Mouse (Mus musculus): ENCODE measurements around the gene Med22. TPM values are rescaled to one million over a fixed set of nuclear protein-coding genes. Genes with fewer than 3 reads are reported as not detected.

Gene Med22
- polyA plus RNA-seq, 1 experiment from 2014 or later = 47.1 TPM

DNA sequence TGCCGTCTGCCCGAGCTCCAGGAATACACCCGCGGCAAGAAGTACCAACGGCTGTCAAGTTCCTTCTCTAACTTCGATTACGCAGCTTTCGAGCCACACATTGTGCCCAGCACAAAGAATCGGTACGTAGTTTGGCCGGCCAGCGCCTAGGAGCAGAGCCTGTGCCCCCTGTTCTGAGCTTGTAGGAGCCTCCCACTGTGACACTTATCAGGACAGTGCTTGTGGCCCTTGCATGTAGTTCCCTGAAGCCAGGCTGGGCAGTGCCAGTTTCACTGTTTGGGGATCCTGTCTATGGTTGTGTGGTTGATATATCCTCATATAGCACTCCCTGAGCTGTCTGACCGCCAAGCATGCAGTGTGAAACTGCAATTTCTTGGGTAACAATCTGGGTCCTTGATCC, 6.3 kb upstream of the Med22 start:
- in situ Hi-C loops (cut with MboI; ENCODE audit: low pct_unique_long_range_greater_than_20kb) = loop anchor here (25.0 kb wide), 1 partner anchor 479 kb away; the partner anchor contains the start of gene Sec16a
- no peak for ATAC-seq
- ChIA-PET CTCF (interaction anchor here (1.4 to 2.5 kb wide), 2 partner anchors 13 to 14 kb away, joined by 3 to 10 read pairs; partner anchors contain the start of gene Surf6), POLR2A (interaction anchor here (3.3 kb wide), 1 partner anchor 10 kb away, joined by 17 read pairs; no protein-coding TSS in a partner anchor)
- H3K27me3 ChIP-seq = no peaks in the 10 kb centered on the region
- no peak for DNase-seq (ENCODE audit: low read depth, low spot score)
- no peak for TF ChIP-seq CTCF (IDR thresholded peaks at IDR 0.05)

DNA sequence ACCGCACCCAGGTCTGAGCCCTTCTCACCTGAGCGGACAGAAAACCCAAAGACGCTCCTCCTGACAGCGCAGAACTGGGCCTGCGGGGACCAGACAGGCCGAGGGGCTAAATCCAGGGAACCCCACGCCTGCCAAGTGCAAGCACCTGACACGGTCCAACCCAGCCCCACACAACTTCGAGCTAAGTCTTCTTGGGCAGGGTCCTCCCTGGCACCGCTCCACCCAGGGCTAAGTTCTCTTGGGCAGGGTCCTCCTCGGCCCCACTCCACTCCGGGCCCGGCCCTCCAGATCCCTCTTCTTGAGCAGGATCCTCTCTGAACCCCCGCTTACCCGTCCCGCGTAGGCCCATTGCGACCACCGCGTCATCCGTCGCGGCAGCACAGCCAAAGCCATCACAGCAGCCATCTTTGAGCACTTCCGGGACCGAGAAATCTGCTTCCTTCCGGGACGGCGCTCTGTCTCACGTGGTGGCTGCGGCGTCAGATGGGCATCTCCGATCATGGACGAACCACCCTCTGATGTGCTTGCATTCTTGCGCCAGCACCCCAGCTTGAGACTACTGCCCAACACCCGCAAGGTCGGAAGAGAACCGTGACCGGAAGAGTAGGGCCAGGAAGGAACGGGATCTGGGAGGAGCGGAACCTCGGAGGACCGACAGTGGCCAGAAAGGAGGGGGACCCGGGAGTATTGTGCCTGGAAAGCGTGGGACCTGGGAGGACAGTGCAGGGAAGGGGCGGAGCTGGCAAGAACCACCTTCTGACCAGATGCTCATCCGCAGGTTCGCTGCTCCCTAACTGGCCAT, 5.7 kb upstream of the Med22 start, which contains the start of the genes Surf2 and Surf1:
Gene Surf2, plus strand, starts transcription at position 441 of the 802 bp plus-strand sequence.
Gene Surf1, minus strand, starts transcription at position 604 of the 802 bp plus-strand sequence.
- ATAC-seq (peak; percentile 55), DNase-seq (ENCODE audit: low read depth, low spot score) (no peak)
- in situ Hi-C loops (cut with MboI; ENCODE audit: low pct_unique_long_range_greater_than_20kb) = loop anchor here (25.0 kb wide), 1 partner anchor 479 kb away; the partner anchor contains the start of gene Sec16a
- ChIA-PET POLR2A (interaction anchor here (1.1 to 3.3 kb wide), 2 partner anchors 10 to 16 kb away, joined by 4 to 17 read pairs; no protein-coding TSS in a partner anchor), CTCF (interaction anchor here (1.4 to 2.5 kb wide), 2 partner anchors 13 to 14 kb away, joined by 3 to 10 read pairs; partner anchors contain the start of gene Surf6)
- TF ChIP-seq CTCF (IDR thresholded peaks at IDR 0.05) = no peak
- no peaks in the 10 kb centered on the region for H3K27me3 ChIP-seq

DNA sequence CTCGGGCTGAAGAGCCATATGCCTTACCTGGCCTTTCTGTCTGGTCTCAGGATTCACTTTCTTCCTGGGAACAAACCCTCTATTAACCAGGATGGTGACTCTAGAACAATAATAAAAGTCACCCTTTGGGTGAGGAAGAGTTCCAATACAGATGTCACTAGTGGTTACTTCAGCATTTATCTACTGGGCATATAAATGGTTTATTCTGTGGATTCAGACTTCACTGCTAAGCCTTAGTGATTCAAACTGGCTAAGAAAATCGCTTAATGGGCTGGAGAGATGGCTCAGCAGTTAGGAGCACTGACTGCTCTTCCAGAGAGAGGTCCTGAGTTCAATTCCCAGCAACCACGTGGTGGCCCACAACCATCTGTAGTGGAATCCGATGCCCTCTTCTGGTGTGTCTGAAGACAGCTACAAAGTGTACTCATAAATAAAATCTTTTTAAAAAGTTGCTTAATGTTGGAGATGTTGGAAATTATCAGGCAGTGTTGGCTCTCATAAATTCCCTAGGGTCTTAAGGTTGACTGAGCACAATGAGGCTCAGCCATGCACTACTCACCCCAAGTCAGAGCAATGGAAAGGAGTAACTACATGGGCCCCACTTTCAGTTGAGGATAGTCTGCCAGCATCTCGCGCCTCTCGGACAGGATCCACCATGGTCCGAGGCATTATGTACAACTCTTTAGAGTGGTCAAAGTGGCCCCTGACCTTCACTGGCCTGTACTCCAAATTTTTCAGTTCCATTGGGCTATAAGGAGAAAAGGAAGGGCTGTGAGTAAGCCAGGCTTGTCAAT, 3.9 kb upstream of the Med22 start:
- DNase-seq (ENCODE audit: low read depth, low spot score) = no peak
- in situ Hi-C loops (cut with MboI; ENCODE audit: low pct_unique_long_range_greater_than_20kb) = loop anchor here (25.0 kb wide), 1 partner anchor 477 kb away; the partner anchor contains the start of gene Sec16a
- no peak for TF ChIP-seq CTCF (IDR thresholded peaks at IDR 0.05)
- ChIA-PET POLR2A (no interaction called here), CTCF (no interaction called here)
- H3K27me3 ChIP-seq = no peaks in the 10 kb centered on the region
- no peak for ATAC-seq

DNA sequence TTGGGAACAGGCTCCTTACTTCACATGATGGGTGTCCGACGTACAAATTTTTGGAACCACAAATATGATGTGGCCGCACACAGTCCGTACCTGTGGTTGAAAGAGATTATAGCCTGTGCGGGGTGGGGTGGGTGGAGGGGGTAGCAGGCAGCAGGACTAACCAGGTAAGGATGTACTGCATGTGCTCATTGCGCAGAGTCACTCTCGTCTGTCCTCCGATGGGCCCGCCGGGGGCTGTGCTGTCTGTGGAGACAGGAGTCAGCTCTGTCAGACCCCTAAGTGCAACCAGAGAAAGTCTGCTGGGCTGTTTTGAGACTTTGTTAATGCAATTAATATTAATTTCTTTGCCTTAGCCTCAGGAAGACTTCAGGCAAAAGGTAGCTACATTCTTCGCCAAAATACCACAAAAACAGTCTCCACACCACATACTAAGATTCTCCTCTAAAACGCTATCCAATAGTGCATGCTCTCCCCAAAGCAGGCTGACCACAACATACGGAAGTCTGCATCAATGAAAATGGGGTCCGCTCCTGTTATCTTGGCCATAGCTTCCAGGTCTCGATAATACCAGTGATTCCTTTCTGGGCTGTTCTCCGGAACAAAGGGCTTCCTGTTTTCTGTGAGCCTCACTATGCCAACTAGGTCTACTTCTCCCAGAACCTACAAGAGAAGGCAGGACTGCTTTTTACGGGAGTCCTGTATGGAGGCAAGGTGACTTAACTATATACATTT, 3.1 kb upstream of the Med22 start:
- DNase-seq (ENCODE audit: low read depth, low spot score) (no peak), ATAC-seq (no peak)
- TF ChIP-seq CTCF (IDR thresholded peaks at IDR 0.05) = no peak
- ChIA-PET POLR2A (interaction anchor here (0.6 kb wide), 1 partner anchor 150 kb away, joined by 3 read pairs; no protein-coding TSS in a partner anchor), CTCF (interaction anchor here (1.1 to 2.0 kb wide), 2 partner anchors 17 to 267 kb away, joined by 3 to 7 read pairs; no protein-coding TSS in a partner anchor)
- in situ Hi-C loops (cut with MboI; ENCODE audit: low pct_unique_long_range_greater_than_20kb) = loop anchor here (25.0 kb wide), 1 partner anchor 476 kb away; the partner anchor contains the start of gene Sec16a
- no peaks in the 10 kb centered on the region for H3K27me3 ChIP-seq

DNA sequence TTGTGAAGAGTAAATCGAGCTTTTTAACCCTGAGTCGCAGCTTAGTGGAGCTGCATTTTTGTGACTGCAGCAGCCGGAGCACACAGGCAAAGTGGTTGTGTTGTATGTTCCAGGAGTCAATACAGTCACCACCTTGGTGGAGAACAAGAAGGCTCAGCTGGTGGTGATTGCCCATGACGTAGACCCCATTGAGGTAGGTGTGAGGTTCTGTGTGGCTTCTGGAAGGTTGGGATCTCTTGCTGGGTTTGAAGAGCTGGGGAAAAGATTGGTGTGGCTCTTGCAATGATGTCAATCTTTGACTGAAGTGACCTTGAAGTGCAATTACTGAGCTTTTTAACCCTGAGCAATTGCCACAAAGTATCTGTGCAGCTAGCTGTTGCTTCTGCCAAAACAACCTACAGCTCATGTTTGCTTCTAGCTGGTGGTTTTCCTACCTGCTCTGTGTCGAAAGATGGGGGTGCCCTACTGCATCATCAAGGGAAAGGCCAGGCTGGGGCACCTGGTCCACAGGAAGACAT, 1.8 kb upstream of the Med22 start:
- no peak for ATAC-seq
- DNase-seq (ENCODE audit: low read depth, low spot score) = no peak
- H3K27me3 ChIP-seq = no peaks in the 10 kb centered on the region
- ChIA-PET CTCF (interaction anchor here (1.1 to 2.0 kb wide), 3 partner anchors 10 to 105 kb away, joined by 3 to 7 read pairs (median 4); no protein-coding TSS in a partner anchor), POLR2A (interaction anchor here (1.0 to 2.0 kb wide), 2 partner anchors 9 to 10 kb away, joined by 3 to 10 read pairs; partner anchors contain the start of gene Surf6)
- in situ Hi-C loops (cut with MboI; ENCODE audit: low pct_unique_long_range_greater_than_20kb) = loop anchor here (25.0 kb wide), 1 partner anchor 475 kb away; the partner anchor contains the start of gene Sec16a
- no peak for TF ChIP-seq CTCF (IDR thresholded peaks at IDR 0.05)

DNA sequence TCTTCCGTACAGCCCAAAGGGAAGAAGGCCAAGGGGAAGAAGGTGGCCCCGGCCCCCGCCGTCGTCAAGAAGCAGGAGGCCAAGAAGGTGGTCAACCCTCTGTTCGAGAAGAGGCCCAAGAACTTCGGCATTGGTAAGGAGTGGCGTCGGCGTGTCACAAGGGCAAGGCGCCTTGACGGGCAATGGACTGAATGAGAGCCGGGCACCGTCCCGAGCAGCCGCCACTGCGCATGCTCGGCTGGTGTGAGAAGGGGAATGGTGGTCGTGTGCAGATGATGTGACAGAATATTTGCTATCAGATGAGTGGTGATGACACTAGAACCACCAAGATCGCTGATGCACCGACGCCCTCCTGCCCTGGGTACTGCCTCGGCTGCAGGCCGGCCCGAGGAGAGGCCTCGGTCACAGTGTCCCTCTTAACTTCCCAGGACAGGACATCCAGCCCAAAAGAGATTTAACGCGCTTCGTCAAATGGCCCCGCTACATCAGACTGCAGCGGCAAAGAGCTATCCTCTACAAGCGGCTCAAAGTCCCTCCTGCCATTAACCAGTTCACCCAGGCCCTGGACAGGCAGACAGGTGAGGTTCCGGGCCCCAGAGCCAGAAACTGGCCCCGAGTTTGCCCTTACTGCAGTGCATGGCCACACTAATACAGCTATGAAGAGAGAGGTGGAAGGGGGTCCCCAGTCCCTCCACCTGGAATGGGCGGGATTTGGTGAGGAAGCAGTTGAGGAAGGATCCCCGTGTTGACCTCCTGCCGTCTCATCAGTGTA, 703 bp upstream of the Med22 start:
- ATAC-seq = peak; percentile 27
- ChIA-PET POLR2A (interaction anchor here (1.0 to 2.0 kb wide), 2 partner anchors 8 to 11 kb away, joined by 3 to 10 read pairs; partner anchors contain the start of gene Surf6), CTCF (interaction anchor here (1.1 to 2.0 kb wide), 2 partner anchors 11 to 19 kb away, joined by 3 to 7 read pairs; no protein-coding TSS in a partner anchor)
- in situ Hi-C loops (cut with MboI; ENCODE audit: low pct_unique_long_range_greater_than_20kb) = loop anchor here (25.0 kb wide), 1 partner anchor 474 kb away; the partner anchor contains the start of gene Sec16a
- no peak for TF ChIP-seq CTCF (IDR thresholded peaks at IDR 0.05)
- no peaks in the 10 kb centered on the region for H3K27me3 ChIP-seq
- DNase-seq (ENCODE audit: low read depth, low spot score) = no peak

DNA sequence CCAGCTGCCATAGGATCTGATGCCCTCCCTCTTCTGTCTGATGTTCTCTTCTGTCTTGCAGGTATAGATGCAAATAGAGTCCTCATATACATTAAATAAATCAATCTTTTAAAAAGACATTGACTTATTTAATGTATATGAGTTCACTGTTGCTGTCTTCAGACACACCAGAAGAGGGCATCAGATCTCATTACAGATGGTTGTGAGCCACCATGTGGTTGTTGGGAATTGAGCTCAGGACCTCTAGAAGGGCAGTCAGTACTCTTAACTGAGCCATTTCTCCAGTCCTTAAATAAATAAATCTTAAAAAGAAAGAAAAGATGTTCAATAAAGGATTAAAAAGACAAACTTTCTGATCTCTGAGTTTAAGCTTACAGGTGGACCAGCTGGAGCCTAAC, 1.1 kb downstream of the Med22 start:
- ChIA-PET POLR2A (interaction anchor here (1.1 kb wide), 1 partner anchor 131 kb away, joined by 5 read pairs; no protein-coding TSS in a partner anchor), CTCF (no interaction called here)
- no peaks in the 10 kb centered on the region for H3K27me3 ChIP-seq
- TF ChIP-seq CTCF (IDR thresholded peaks at IDR 0.05) = no peak
- DNase-seq (ENCODE audit: low read depth, low spot score) (no peak), ATAC-seq (no peak)
- in situ Hi-C loops (cut with MboI; ENCODE audit: low pct_unique_long_range_greater_than_20kb) = loop anchor here (25.0 kb wide), 1 partner anchor 472 kb away; the partner anchor contains the start of gene Sec16a

- CTCF ChIA-PET = interaction anchor here (2.3 to 4.0 kb wide), 2 partner anchors 262 to 328 kb away, joined by 5 to 22 read pairs; no protein-coding TSS in a partner anchor
- ATAC-seq = no peak
- in situ Hi-C loops (cut with MboI; ENCODE audit: low pct_unique_long_range_greater_than_20kb) = loop anchor here (25.0 kb wide), 1 partner anchor 472 kb away; the partner anchor contains the start of gene Sec16a
- TF ChIP-seq CTCF (IDR thresholded peaks at IDR 0.05) = no peak
- no peak for DNase-seq (ENCODE audit: low read depth, low spot score)
- no peaks in the 10 kb centered on the region for H3K27me3 ChIP-seq
- POLR2A ChIA-PET = interaction anchor here (1.1 kb wide), 1 partner anchor 131 kb away, joined by 5 read pairs; no protein-coding TSS in a partner anchor
These were observed 1.6 kb downstream of the Med22 start for GRCm38 (mm10) chr2:26908710-26909386.

Data from Patski (cell line).